Mouse (Mus musculus) heart, postnatal 10 days (tissue): ENCODE results near the gene Ncbp1. TPM values are rescaled to one million over a fixed set of nuclear protein-coding genes. Genes with fewer than 3 reads are reported as not detected.
"Not testable (repeated sequence)": the region's sequence is repeated elsewhere in the genome, so short reads cannot be mapped to it uniquely, and the experiment has no call there.

Experiments used
- DNase-seq, 2 experiments: peaks; one replicate each; pipeline ENCODE4 v3.0.0; 2021
- intact Hi-C: fragments of 180-260 bp; cut with DNase I; formaldehyde crosslinking; loops from one replicate; pipeline ENCODE4 v1.15.1; 2025
- total RNA-seq, 2 experiments: library from RNA; stranded (reverse); gene quantifications; 2 replicates each; pipeline ENCODE4 v1.2.3; 2021

Gene Ncbp1
- total RNA-seq, 2 experiments from 2014 or later, result 28.3 to 30.2 TPM

- peak; percentile 73 to 86 for DNase-seq
- intact Hi-C loops, result loop anchor here (1.0 kb wide), 2 partner anchors 154 to 185 kb away; no protein-coding TSS in a partner anchor
Measured at GRCm38 (mm10) chr4:46126541-46126940, 11.9 kb upstream of the Ncbp1 start.

GRCm38 (mm10) chr4:46129311-46130004, 9.0 kb upstream of the Ncbp1 start:
- DNase-seq, result no peak
- intact Hi-C loops, result no loop called here

GRCm38 (mm10) chr4:46130221-46130620, 8.2 kb upstream of the Ncbp1 start:
- peak; percentile 48 to 69 for DNase-seq
- intact Hi-C loops, result no loop called here

GRCm38 (mm10) chr4:46131791-46132190, 6.6 kb upstream of the Ncbp1 start:
- intact Hi-C loops, result no loop called here

GRCm38 (mm10) chr4:46137629-46138286, 655 bp upstream of the Ncbp1 start:
- peak in 1 of 2 experiments; percentile 36 for DNase-seq
- intact Hi-C loops, result loop anchor here (5.0 kb wide), 1 partner anchor 1120 kb away; the partner anchor contains the start of gene Polr1e

More at GRCm38 (mm10) chr4:46131791-46132190, 6.6 kb upstream of the Ncbp1 start:
- no peak for DNase-seq

GRCm38 (mm10) chr4:46144323-46144722, 5.9 kb downstream of the Ncbp1 start:
- intact Hi-C loops, result no loop called here
- DNase-seq, result no peak

GRCm38 (mm10) chr4:46146881-46147280, 8.5 kb downstream of the Ncbp1 start:
- intact Hi-C loops, result no loop called here
- no peak for DNase-seq

GRCm38 (mm10) chr4:46151903-46152544, 13.6 kb downstream of the Ncbp1 start:
- DNase-seq, result no peak

GRCm38 (mm10) chr4:46164027-46164426, 25.6 kb downstream of the Ncbp1 start:
- intact Hi-C loops, result no loop called here
- DNase-seq, result no peak

More at GRCm38 (mm10) chr4:46151903-46152544, 13.6 kb downstream of the Ncbp1 start:
- intact Hi-C loops, result no loop called here

- no peak for DNase-seq
Measured at GRCm38 (mm10) chr4:46165831-46166230, 27.4 kb downstream of the Ncbp1 start.

GRCm38 (mm10) chr4:46171761-46172160, 33.3 kb downstream of the Ncbp1 start:
- no peak for DNase-seq
- intact Hi-C loops, result no loop called here

More at GRCm38 (mm10) chr4:46165831-46166230, 27.4 kb downstream of the Ncbp1 start:
- intact Hi-C loops, result no loop called here

GRCm38 (mm10) chr4:46176313-46176712, 37.9 kb downstream of the Ncbp1 start:
- intact Hi-C loops, result no loop called here
- no peak for DNase-seq

- DNase-seq, result peak; percentile 11 to 22
- intact Hi-C loops, result no loop called here
Measured at GRCm38 (mm10) chr4:46177018-46177417, 38.6 kb downstream of the Ncbp1 start.

- intact Hi-C loops, result no loop called here
Measured at GRCm38 (mm10) chr4:46177496-46177895, 39.1 kb downstream of the Ncbp1 start.

GRCm38 (mm10) chr4:46181168-46181567, 42.8 kb downstream of the Ncbp1 start:
- intact Hi-C loops, result no loop called here
- DNase-seq, result no peak

More at GRCm38 (mm10) chr4:46177496-46177895, 39.1 kb downstream of the Ncbp1 start:
- no peak for DNase-seq

GRCm38 (mm10) chr4:46182181-46182580, 43.8 kb downstream of the Ncbp1 start:
- intact Hi-C loops, result no loop called here
- no peak for DNase-seq

GRCm38 (mm10) chr4:46185423-46185822, 47.0 kb downstream of the Ncbp1 start:
- intact Hi-C loops, result no loop called here
- no peak for DNase-seq

- intact Hi-C loops, result no loop called here
- no peak for DNase-seq
Measured at GRCm38 (mm10) chr4:46185890-46186289, 47.5 kb downstream of the Ncbp1 start.

GRCm38 (mm10) chr4:46186466-46186865, 48.1 kb downstream of the Ncbp1 start:
- DNase-seq, result no peak
- intact Hi-C loops, result no loop called here

- intact Hi-C loops, result not testable (repeated sequence)
- DNase-seq, result peak in 1 of 2 experiments; percentile 30
Measured at GRCm38 (mm10) chr4:46192011-46192410, 53.6 kb downstream of the Ncbp1 start.

GRCm38 (mm10) chr4:46195781-46196487, 57.5 kb downstream of the Ncbp1 start, which contains the start of gene Xpa:
Gene Xpa, minus strand, starts transcription at chr4:46196311.
- DNase-seq, result peak; percentile 95 to 96
- intact Hi-C loops, result no loop called here
